Mouse (Mus musculus) splenic B cell, adult 2 months (primary cell): ENCODE results near the gene Gm21060.
"Not testable (repeated sequence)": the region's sequence is repeated elsewhere in the genome, so short reads cannot be mapped to it uniquely, and the experiment has no call there.

Experiments used
- DNase-seq: peaks from one replicate; pipeline ENCODE4 v3.0.0-alpha.2; 2011; ENCODE audit warnings: low read depth, low spot score
- H3K27me3 ChIP-seq: 2 replicates; pipeline ENCODE4 v1.6.1; 2012; ENCODE audit warnings: mild to moderate bottlenecking, low read length, moderate library complexity, mixed read lengths; ENCODE audit not compliant: control insufficient read depth, poor library complexity, insufficient read depth, severe bottlenecking
- H3K36me3 ChIP-seq: 2 replicates; pipeline ENCODE4 v1.6.1; 2012; ENCODE audit warnings: mild to moderate bottlenecking, low read length, moderate library complexity, mixed read lengths; ENCODE audit not compliant: control insufficient read depth, poor library complexity, insufficient read depth, severe bottlenecking

Gene Gm21060

DNA sequence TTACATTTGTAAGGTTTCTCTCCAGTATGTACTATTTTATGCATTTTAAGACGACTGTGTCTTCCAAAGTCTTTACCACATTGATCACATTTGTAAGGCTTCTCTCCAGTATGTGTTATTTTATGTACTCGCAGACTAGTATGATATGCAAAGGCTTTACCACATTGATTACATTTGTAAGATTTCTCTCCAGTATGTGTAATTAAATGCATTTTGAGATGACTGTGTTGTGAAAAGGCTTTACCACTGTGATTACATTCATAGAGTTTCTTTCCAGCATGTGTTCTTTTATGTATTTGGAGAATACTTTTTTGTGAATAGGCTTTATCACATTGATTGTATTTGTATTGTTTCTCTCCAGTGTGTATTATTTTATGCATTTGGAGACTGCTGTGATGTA lies at the start of gene Gm21060:
Gene Gm21060, minus strand, starts transcription at position 101 of the 400 bp plus-strand sequence.
- H3K27me3 ChIP-seq, result no peaks in the 10 kb centered on the region
- no peak for DNase-seq
- H3K36me3 ChIP-seq, result no peaks in the 10 kb centered on the region

DNA sequence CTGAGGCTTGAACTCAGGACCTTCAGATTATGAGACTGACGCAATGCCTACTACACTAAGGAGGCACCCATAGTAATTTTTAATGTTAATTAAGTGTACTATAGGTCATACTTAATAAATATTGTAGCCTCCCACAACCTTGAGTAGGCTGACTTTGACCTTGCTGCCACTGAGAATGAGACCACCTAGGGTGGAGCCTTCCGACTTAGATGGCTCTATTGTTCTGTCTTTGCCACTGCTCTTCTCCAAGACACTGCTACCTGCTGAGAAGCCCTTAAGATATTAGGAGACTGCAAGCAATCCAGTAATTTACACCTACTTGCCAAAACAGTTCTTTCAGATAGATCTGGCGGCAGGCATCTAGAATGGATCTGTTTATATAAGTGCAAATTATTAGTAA lies 24.0 kb upstream of the Gm21060 start:
- DNase-seq, H3K27me3 ChIP-seq, H3K36me3 ChIP-seq: not testable (repeated sequence)

DNA sequence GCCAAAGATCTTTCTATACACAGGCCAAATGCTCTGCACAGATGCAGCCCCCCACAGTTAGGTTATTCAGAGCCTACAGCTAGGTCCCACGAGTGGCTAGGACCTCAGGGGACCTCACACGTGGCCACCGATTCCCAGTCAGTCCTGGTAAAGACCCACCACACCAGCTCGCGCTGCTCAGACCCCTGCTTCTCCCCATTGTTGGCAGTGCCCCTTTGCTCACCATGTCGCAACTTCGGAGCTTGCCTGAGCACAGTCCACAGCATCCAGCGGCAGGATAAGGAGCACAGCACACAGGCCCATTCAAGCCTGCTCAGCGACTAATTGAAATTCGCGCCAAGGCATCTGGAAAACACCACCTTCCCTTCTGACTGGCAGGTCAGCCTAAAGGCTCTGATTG lies 16.3 kb upstream of the Gm21060 start:
- DNase-seq, H3K36me3 ChIP-seq, H3K27me3 ChIP-seq: not testable (repeated sequence)

DNA sequence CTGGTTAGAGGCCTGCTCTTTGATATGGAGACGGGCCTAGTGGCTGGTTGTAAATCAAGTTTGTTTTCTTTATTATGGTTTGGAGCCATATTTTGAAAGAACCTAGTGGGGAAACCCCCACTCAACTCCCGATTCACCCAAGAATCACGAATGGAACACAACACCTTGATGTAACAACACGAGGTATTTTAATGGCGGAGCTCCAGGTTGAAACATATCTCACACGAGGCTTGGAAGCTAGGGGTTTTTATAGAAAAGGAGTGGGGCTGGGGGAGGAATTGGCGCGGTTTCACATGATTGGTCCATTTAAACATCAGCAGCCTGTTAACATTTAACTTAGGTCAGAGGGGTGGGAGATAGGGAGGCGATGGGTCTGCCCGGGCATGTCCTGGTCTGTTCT lies 15.5 kb upstream of the Gm21060 start:
- not testable (repeated sequence) for H3K27me3 ChIP-seq, H3K36me3 ChIP-seq, DNase-seq

DNA sequence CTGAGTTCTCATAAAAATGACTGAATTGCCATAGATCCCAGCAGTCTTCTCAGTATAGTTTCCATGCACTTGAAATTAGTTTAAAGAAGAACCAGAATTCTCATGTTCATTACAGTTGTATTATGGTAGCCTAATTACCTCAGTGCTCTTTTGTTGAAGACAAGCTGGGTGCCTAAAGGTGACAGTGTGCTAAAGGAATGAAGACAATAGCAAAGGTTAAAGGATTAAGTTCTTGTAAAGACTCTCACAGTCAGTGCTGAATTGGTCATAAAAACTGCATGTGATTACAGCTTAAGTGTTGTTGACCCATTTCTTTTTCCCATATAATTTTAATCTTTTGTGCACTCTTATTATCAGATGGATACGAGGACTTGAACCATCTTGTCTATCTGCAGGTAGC lies 11.2 kb upstream of the Gm21060 start:
- H3K27me3 ChIP-seq, H3K36me3 ChIP-seq, DNase-seq: not testable (repeated sequence)

DNA sequence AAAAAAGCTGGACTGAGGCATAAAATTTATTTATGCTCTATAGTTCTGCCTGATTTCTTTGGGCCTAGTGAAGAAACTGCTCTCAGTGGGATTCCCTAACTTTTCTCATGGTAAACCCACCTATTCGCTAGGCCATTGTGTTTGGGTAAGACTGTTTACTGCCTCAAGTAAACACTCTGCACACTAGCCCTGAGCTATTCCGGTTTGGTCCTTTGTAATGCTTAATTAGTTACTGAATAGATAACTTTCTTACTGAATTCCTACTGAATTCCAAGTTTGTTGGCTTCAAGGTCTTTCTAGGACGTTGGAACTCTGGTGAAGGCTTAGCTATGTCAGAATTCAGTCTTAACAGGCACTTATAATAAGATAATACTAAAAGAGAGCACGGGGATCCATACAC lies 11.8 kb downstream of the Gm21060 start:
- H3K36me3 ChIP-seq, H3K27me3 ChIP-seq, DNase-seq: not testable (repeated sequence)

DNA sequence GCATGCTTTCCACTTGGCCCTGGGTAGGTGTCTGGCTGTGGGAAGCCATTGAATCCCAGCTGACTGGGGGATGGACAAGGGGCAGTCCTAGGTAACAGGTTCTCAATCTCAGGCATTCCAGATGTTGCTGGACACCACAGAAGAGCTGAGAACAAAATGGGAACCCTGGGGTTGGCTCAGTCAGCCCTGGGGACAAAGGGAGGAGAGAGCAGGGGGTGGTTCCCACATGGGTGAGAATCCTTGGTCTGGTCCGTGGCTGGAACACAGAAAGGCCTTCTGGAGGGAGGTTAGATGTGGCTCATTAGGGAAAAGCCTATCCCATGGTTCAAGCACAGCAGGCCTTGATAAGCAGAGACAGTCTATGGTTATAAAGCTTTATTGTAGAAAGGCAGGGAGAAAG lies 13.3 kb downstream of the Gm21060 start:
- no peaks in the 10 kb centered on the region for H3K36me3 ChIP-seq
- DNase-seq, result no peak
- no peaks in the 10 kb centered on the region for H3K27me3 ChIP-seq

DNA sequence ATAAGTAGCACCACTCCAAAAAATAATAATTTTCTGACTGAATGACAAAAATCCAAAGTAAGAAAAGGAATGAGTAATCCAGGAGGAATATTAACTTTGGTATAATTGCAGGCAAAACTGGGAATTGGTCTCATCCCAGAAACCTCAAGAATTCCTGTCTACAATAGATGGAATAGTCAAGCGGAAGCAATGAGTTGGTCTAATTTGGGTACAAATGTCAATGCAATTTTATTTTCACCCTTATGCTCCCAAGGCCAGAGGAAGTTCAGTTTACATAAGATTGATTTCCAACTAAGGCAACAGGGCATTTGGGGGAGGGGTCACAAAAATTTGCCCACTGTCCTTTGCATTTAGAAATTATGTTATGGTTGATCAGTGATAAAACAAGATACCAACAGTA lies 21.4 kb downstream of the Gm21060 start:
- no peaks in the 10 kb centered on the region for H3K36me3 ChIP-seq
- H3K27me3 ChIP-seq, result no peaks in the 10 kb centered on the region
- DNase-seq, result no peak

DNA sequence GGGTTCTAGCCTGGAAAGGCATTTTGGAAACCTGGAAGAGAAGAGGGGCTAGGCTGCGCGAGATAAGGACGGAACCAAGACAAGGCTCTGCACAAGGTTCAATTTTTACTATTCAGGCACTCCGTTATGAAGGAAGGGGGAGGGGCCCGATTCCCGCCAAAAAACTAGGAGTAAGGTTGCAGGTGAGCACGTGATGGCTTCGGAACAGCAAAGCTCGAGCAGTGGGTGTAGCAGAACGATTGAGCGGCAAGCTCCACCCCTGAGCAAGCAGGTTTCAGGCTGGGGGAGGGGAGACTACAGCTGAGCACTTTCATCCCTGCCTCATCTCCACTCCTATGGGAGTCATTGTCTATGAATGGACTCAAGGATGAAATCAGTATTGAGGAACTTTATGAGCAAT lies 27.7 kb downstream of the Gm21060 start:
- H3K36me3 ChIP-seq, DNase-seq: not testable (repeated sequence)

DNA sequence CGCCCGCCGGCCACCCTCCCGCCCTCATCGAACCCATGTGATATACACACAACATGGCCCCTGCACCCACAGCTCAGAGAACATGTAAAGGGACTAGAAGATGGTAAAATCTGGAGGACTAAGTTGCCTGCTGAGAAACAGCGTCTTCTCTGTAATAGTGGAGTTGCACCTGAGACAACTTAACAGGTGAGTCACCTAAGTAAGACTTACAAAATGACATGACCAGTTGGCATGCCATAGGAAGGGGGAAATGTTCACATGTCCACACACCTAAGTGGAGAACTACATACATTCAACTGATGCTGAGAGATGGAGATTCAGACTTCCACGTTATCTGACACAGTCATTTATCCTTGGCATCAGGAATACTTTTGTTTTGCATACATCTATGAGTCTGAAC lies 29.7 kb downstream of the Gm21060 start:
- H3K36me3 ChIP-seq, result no peaks in the 10 kb centered on the region
- DNase-seq, result peak; percentile 24
- H3K27me3 ChIP-seq, result no peaks in the 10 kb centered on the region

More for the DNA sequence above, 27.7 kb downstream of the Gm21060 start:
- not testable (repeated sequence) for H3K27me3 ChIP-seq

DNA sequence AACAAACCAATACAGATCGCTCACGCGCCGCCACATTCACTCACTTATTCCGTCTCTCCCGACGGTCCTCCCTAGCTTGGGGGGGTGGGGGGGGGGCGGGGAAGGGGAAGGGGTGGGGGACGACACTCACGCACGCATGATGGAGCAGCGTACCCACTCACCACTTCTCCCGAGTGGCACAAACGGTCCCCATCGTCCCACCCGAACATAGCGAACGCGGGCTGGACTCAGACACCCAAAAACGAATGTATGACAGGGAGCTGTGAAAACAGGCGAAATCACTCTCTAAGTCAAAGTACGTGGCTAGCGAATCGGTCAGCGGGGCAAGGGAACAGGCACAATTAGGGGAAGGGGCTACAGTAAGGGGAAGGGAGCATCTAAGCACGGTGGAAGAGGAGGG lies 30.2 kb downstream of the Gm21060 start:
- DNase-seq, result peak; percentile 51
- Histone ChIP-seq H3K27me3 (no peaks in the 10 kb centered on the region), H3K36me3 (no peaks in the 10 kb centered on the region)

DNA sequence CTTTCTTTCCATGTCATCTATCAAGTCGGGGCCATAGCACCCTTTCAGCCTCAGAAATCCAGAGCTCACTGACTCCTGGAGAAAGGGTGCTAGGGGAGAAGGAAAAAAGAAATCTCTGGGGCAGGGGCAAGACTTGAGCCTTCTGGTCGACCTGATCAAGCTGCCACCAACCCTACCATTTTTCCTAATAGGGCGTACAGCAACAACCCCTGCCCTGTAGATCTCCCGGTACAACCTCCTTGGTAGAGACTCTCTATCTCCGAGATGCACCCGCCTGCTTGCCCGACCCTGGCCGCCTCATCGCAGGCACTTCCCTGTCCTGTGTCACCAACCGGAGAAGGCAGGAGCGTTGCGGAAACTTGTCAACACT lies 30.6 kb downstream of the Gm21060 start:
- H3K27me3 ChIP-seq, result no peaks in the 10 kb centered on the region
- DNase-seq, result peak; percentile 75
- H3K36me3 ChIP-seq, result no peaks in the 10 kb centered on the region

DNA sequence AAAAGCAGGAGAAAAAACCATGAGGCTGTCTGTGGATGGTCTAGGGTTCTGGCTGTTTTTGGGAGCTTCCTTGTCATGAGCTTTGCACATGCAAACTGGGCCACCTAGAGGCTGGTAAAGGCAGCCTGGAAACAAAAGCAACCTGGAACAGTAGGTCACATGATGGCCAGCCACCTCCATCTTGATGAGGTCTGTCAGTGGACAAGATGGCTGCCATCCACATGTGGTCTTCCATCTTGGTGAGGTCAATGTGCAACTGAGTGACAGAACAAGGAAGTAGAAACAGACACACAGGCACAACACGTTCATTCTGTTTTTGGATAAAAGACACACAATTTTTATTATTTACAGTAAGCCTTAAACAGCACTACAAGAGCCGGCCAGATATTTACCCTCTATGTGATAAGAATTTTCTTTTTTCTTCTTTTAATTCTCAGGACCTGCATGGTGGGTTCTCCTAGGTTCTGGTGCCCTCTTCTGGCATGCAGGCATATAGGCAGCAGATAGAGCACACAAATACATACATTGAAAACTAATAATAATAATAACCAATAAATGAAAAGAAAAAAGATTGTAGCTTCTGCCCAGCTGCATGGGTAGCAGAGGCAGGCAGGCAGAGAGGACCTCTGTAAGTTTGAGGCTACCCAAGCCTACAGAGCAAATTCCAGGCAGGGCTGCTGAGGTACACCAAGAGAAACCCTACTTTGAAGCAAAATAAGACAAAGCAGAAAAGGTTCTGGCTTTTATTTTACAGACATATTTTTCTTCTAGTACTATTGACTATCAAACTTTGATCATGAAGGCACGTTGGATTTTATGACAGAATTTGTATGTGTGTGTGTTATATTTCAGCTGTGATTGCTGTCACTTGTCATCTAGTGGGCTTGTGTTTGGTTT lies 31.3 kb downstream of the Gm21060 start:
- Histone ChIP-seq H3K27me3 (no peaks in the 10 kb centered on the region), H3K36me3 (no peaks in the 10 kb centered on the region)
- DNase-seq, result peak; percentile 95

DNA sequence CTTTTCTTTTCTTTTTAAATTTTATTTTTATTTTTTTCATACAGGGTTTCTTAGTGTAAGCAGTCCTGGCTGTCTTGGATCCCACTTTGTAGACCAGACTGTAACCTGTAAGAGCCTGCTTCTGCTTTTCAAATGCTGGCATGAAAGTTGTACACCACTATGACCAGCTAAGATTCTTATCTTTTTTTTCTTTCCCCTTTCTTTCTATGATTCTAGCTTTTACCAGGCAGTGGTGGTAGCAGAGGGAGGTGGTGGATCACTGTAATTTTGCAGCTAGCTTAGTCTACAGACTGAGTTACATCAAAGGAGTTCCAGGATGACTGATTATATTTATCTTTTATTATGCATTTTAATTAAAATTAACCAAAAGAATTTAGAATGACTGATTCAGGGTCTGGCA lies 31.9 kb downstream of the Gm21060 start:
- Histone ChIP-seq H3K36me3 (no peaks in the 10 kb centered on the region), H3K27me3 (no peaks in the 10 kb centered on the region)
- peak; percentile 21 for DNase-seq

DNA sequence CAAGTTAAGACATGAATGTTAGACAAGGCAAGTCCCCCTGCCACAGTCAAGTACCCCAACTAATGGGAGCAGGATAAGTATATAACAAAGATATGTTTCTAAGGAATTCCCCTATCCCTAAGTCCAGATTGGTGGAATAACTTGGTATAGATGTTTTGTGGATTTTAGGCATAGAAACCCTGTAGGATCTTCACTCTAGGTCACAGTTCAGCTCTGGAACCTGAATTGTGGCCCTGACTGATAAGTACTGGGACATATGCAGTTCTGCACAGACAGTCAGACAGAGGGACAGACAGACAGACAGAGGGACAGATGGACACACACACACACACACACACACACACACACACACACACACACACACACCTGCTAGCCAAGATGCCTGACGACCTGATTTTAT lies 32.6 kb downstream of the Gm21060 start:
- DNase-seq, result peak; percentile 64
- Histone ChIP-seq H3K36me3 (no peaks in the 10 kb centered on the region), H3K27me3 (no peaks in the 10 kb centered on the region)

DNA sequence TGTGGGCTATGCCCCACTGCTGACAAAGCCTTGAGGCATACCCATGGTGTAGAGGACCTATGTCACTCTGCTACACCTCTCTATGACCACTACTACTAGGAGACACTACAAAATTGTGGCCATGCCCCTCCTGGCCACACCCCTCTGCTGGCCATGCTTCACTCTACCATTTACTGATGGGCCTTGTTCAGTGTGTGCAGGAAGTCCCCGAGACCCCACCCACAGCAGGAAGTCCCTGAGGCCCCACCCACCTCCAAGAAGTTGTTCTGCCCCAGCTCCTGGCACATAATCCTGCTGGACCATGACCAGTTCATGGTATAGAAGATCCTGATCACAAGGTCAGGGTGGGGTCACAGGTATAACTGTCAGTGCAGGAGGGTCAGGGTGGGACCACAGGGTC lies 35.6 kb downstream of the Gm21060 start:
- H3K27me3 ChIP-seq, result no peaks in the 10 kb centered on the region
- H3K36me3 ChIP-seq, result no peaks in the 10 kb centered on the region
- no peak for DNase-seq
